Mouse (Mus musculus): Measurements from ENCODE around the gene Cnot2. TPM values are rescaled to one million over a fixed set of nuclear protein-coding genes. Genes with fewer than 3 reads are reported as not detected.

Gene Cnot2
- total RNA-seq, 1 experiment from 2014 or later: 142 TPM

GRCm38 (mm10) chr10:116444826-116445225 is 136.5 kb downstream of the Cnot2 start:
- no peak for ATAC-seq (replicated peaks; ENCODE audit: low read depth, poor library complexity, severe bottlenecking)

- ATAC-seq (replicated peaks; ENCODE audit: low read depth, poor library complexity, severe bottlenecking): no peak
Measured at GRCm38 (mm10) chr10:116444371-116444770, 136.9 kb downstream of the Cnot2 start.

- no peak for ATAC-seq (replicated peaks; ENCODE audit: low read depth, poor library complexity, severe bottlenecking)
Measured at GRCm38 (mm10) chr10:116440946-116441345, 140.4 kb downstream of the Cnot2 start.

- no peak for ATAC-seq (replicated peaks; ENCODE audit: low read depth, poor library complexity, severe bottlenecking)
Measured at GRCm38 (mm10) chr10:116440088-116440487, 141.2 kb downstream of the Cnot2 start.

- no peak for ATAC-seq (replicated peaks; ENCODE audit: low read depth, poor library complexity, severe bottlenecking)
Measured at GRCm38 (mm10) chr10:116435455-116435854, 145.9 kb downstream of the Cnot2 start.

Other genes starting within 250 kb of the Cnot2 start
- gene Kcnmb4, start 107.6 kb downstream of the Cnot2 start, total RNA-seq (2017): 0.09 TPM in 1 of 2 replicates, not detected in the other